Mouse (Mus musculus) MEL (cell line): ENCODE measurements around the gene Fbxw4. TPM values are rescaled to one million over a fixed set of nuclear protein-coding genes. Genes with fewer than 3 reads are reported as not detected.

Source experiments
- DNase-seq: peaks from one replicate; pipeline ENCODE4 v3.0.0; 2011; ENCODE audit warnings: low read depth, low spot score
- H3K27ac ChIP-seq: 2 replicates; pipeline ENCODE4 v1.5.1; 2012; ENCODE audit warnings: low read depth, mild to moderate bottlenecking, control low read depth, low read length, moderate library complexity; ENCODE audit not compliant: control insufficient read depth
- H3K27me3 ChIP-seq, 2 experiments: fragments of 150-350 bp in 1 of 2; sonication (generic) in 1 of 2; 2 replicates each; pipeline ENCODE4 v1.6.1; 2012; ENCODE audit warnings: low read length in 2 of 2, mild to moderate bottlenecking in 2 of 2, improper control_type of control experiment in 1 of 2, moderate library complexity in 1 of 2; ENCODE audit not compliant: insufficient read depth in 2 of 2, control insufficient read depth in 1 of 2
- H3K36me3 ChIP-seq, 2 experiments: 2 replicates each; pipeline ENCODE4 v1.6.1; 2012 to 2014; ENCODE audit warnings: low read length in 2 of 2, improper control_type of control experiment in 1 of 2, inconsistent platforms in 1 of 2, mild to moderate bottlenecking in 1 of 2; ENCODE audit not compliant: insufficient read depth in 2 of 2, control insufficient read depth in 1 of 2
- H3K4me1 ChIP-seq, 2 experiments: fragments of 150-350 bp in 1 of 2; sonication (generic) in 1 of 2; 2 replicates each; pipeline ENCODE4 v1.6.1; 2012; ENCODE audit warnings: low read length in 2 of 2, improper control_type of control experiment in 1 of 2, mild to moderate bottlenecking in 1 of 2; ENCODE audit not compliant: insufficient read depth in 2 of 2, control insufficient read depth in 1 of 2
- H3K4me3 ChIP-seq, 2 experiments: fragments of 150-350 bp in 1 of 2; sonication (generic) in 1 of 2; 2 replicates each; pipeline ENCODE4 v1.5.1; 2012; ENCODE audit warnings: low read depth in 2 of 2, low read length in 2 of 2, mild to moderate bottlenecking in 2 of 2, moderate library complexity in 2 of 2, control low read depth in 1 of 2, improper control_type of control experiment in 1 of 2; ENCODE audit not compliant: control insufficient read depth in 1 of 2, insufficient read depth in 1 of 2
- H3K79me2 ChIP-seq: 2 replicates; pipeline ENCODE4 v1.6.1; 2012; ENCODE audit warnings: mild to moderate bottlenecking, low read length, moderate library complexity; ENCODE audit not compliant: control insufficient read depth, poor library complexity, insufficient read depth
- H3K9ac ChIP-seq: 2 replicates; pipeline ENCODE4 v1.6.1; 2012; ENCODE audit warnings: low read depth, mild to moderate bottlenecking, control low read depth, low read length, moderate library complexity; ENCODE audit not compliant: control insufficient read depth, poor library complexity, severe bottlenecking
- H3K9me3 ChIP-seq: fragments of 150-350 bp; sonication (generic); replicated peaks from 2 replicates; pipeline ENCODE4 v1.6.1; 2012; ENCODE audit warnings: mild to moderate bottlenecking, low read length, improper control_type of control experiment, moderate library complexity; ENCODE audit not compliant: insufficient read depth
- CHD1 ChIP-seq: IDR thresholded peaks from 2 replicates; pipeline ENCODE4 v1.6.1; 2012; ENCODE audit warnings: low read depth, mild to moderate bottlenecking, inconsistent platforms, low read length, improper control_type of control experiment
- CHD2 ChIP-seq: IDR thresholded peaks from 2 replicates; pipeline ENCODE4 v1.6.1; 2011; ENCODE audit warnings: low read length, improper control_type of control experiment
- E2F4 ChIP-seq: IDR thresholded peaks from 2 replicates; pipeline ENCODE4 v1.6.1; 2011; ENCODE audit warnings: low read depth, low read length, improper control_type of control experiment, borderline replicate concordance
- KAT2A ChIP-seq: conservative IDR thresholded peaks from 2 replicates; pipeline ENCODE4 v1.6.1; 2012; ENCODE audit warnings: low read depth, low read length, improper control_type of control experiment, inconsistent platforms
- MAFK ChIP-seq: IDR thresholded peaks from 2 replicates; pipeline ENCODE4 v1.6.1; 2011; ENCODE audit warnings: low read depth, mild to moderate bottlenecking, low read length, improper control_type of control experiment, borderline replicate concordance
- MAX ChIP-seq: IDR thresholded peaks from 2 replicates; pipeline ENCODE4 v1.6.1; 2011; ENCODE audit warnings: low read length, improper control_type of control experiment
- MAZ ChIP-seq: IDR thresholded peaks from 2 replicates; pipeline ENCODE4 v1.6.1; 2012; ENCODE audit warnings: low read depth, mild to moderate bottlenecking, inconsistent platforms, low read length, improper control_type of control experiment
- MXI1 ChIP-seq: IDR thresholded peaks from 2 replicates; pipeline ENCODE4 v1.6.1; 2011; ENCODE audit warnings: mild to moderate bottlenecking, low read depth, low read length, improper control_type of control experiment
- MYB ChIP-seq: IDR thresholded peaks from 2 replicates; pipeline ENCODE4 v1.6.1; 2011; ENCODE audit warnings: mild to moderate bottlenecking, low read depth, low read length, improper control_type of control experiment
- MYC ChIP-seq: IDR thresholded peaks from 2 replicates; pipeline ENCODE4 v1.6.1; 2011; ENCODE audit warnings: low read depth, mild to moderate bottlenecking, low read length, improper control_type of control experiment, moderate library complexity
- NRF1 ChIP-seq: IDR thresholded peaks from 2 replicates; pipeline ENCODE4 v1.6.1; 2014; ENCODE audit warnings: low read depth, mild to moderate bottlenecking, inconsistent platforms, low read length, improper control_type of control experiment, moderate library complexity; ENCODE audit not compliant: poor library complexity, insufficient read depth, severe bottlenecking
- POLR2AphosphoS2 ChIP-seq: IDR thresholded peaks from 2 replicates; pipeline ENCODE4 v1.6.1; 2011; ENCODE audit warnings: low read length, improper control_type of control experiment
- RAD21 ChIP-seq: IDR thresholded peaks from 2 replicates; pipeline ENCODE4 v1.6.1; 2011; ENCODE audit warnings: mild to moderate bottlenecking, low read depth, low read length, improper control_type of control experiment
- SIN3A ChIP-seq: IDR thresholded peaks from 2 replicates; pipeline ENCODE4 v1.6.1; 2012; ENCODE audit warnings: low read length, improper control_type of control experiment, inconsistent platforms
- TAL1 ChIP-seq: IDR thresholded peaks from 2 replicates; pipeline ENCODE4 v1.6.1; 2012; ENCODE audit warnings: mild to moderate bottlenecking, inconsistent platforms, low read length, moderate library complexity, mixed read lengths
- TBP ChIP-seq: IDR thresholded peaks from 2 replicates; pipeline ENCODE4 v1.8.0; 2011; ENCODE audit warnings: low read depth, low read length, improper control_type of control experiment
- USF1 ChIP-seq: IDR thresholded peaks from 2 replicates; pipeline ENCODE4 v1.6.1; 2014; ENCODE audit warnings: low read depth, mild to moderate bottlenecking, inconsistent platforms, low read length, improper control_type of control experiment, moderate library complexity
- USF2 ChIP-seq, 2 experiments: IDR thresholded peaks; 2 replicates each; pipeline ENCODE4 v1.6.1; 2011 to 2012; ENCODE audit warnings: improper control_type of control experiment in 2 of 2, low read length in 2 of 2, borderline replicate concordance in 1 of 2, inconsistent platforms in 1 of 2, low read depth in 1 of 2, mild to moderate bottlenecking in 1 of 2; ENCODE audit not compliant: insufficient read depth in 1 of 2
- ZKSCAN1 ChIP-seq: IDR thresholded peaks from 2 replicates; pipeline ENCODE4 v1.6.1; 2012; ENCODE audit warnings: low read depth, mild to moderate bottlenecking, inconsistent platforms, low read length, improper control_type of control experiment, moderate library complexity
- ZNF384 ChIP-seq: IDR thresholded peaks from 2 replicates; pipeline ENCODE4 v1.6.1; 2012; ENCODE audit warnings: low read depth, mild to moderate bottlenecking, inconsistent platforms, low read length, improper control_type of control experiment
- polyA plus RNA-seq, 2 experiments: library from polyadenylated mRNA; stranded (reverse) in 1 of 2; unstranded in 1 of 2; fragments of >175 nt in 1 of 2; fragments of >200 nt in 1 of 2; gene quantifications; 2 replicates each; pipeline versions ENCODE4 v1.2.1 to v1.2.4; 2012; ENCODE audit warnings: low replicate concordance in 2 of 2, low read depth in 1 of 2; ENCODE audit not compliant: insufficient read length in 2 of 2, insufficient read depth in 1 of 2, missing spikeins in 1 of 2
- total RNA-seq: library from RNA; depleted of rRNA; stranded (reverse); fragments of 300-350 nt; gene quantifications from 2 replicates; pipeline ENCODE4 v1.2.3, GENCODE M21; 2012

Fbxw4 gene
- total and polyA plus RNA-seq, 3 experiments: 12.4 to 45.3 TPM; not detected in 1

GRCm38 (mm10) chr19:45573861-45574267 is 86.2 kb downstream of the Fbxw4 start (continued):
- TF ChIP-seq MXI1 (no peak), TBP (no peak), MYB (no peak), ZNF384 (peak; percentile 69), USF1 (no peak), MYC (0 out of 2 replicates have a peak, but pooled peaks have one; percentile 43), CHD2 (no peak), NRF1 (no peak), E2F4 (no peak), USF2 (IDR thresholded peaks at IDR 0.05; ENCODE audit: borderline replicate concordance in 1 of 2, insufficient read depth in 1 of 2, low read depth in 1 of 2, low read length in 2 of 2) (no peak), MAFK (no peak), SIN3A (peak; percentile 49; the same call in 1 of the 2 replicates), MAX (no peak)

DNA sequence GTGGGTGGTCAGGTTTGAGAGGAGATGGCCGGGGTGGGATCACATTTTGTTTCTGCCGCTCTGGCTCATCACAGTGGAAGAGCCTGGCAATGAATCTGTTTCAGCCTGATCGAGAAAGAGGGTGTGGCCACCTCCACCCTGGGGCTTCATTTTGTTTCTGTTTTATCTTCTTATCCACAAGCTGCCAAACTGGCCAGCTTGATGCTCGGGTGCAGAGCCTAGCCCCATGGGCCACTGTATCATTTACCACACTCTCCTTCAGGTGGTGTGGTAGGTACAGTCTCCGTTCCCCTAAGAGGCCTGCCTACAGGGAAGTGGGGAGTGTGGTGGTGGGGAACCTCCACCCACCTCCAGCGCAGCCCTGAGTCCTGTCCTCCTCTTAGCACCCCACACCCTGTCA is 87.1 kb downstream of the Fbxw4 start:
- Histone ChIP-seq H3K27me3 (no peaks in the 10 kb centered on the region), H3K27ac (no peak overlapping the region), H3K9ac (no peak overlapping the region), H3K9me3 (no peaks in the 10 kb centered on the region), H3K36me3 (peaks cover 0 to 20% of the 10 kb centered on the region in 2 experiments; a peak in 2 of 4 replicates), H3K4me3 (no peak overlapping the region), H3K4me1 (peaks cover 0 to 23% of the 10 kb centered on the region in 2 experiments), H3K79me2 (no peaks in the 10 kb centered on the region)
- TF ChIP-seq MXI1: no peak
- no peak for TF ChIP-seq CHD2
- no peak for TF ChIP-seq POLR2AphosphoS2
- TF ChIP-seq TAL1: no peak
- no peak for TF ChIP-seq RAD21
- no peak for TF ChIP-seq ZKSCAN1
- TF ChIP-seq CHD1: no peak
- TF ChIP-seq TBP: no peak
- no peak for TF ChIP-seq KAT2A
- no peak for TF ChIP-seq MAZ
- no peak for TF ChIP-seq USF2 (IDR thresholded peaks at IDR 0.05; ENCODE audit: borderline replicate concordance in 1 of 2, insufficient read depth in 1 of 2, low read depth in 1 of 2, low read length in 2 of 2)
- DNase-seq: peak; percentile 33
